Mouse (Mus musculus) c-Kit-positive CD71-negative TER-119-negative erythroid progenitor cells, embryonic 14.5 days (primary cell): ENCODE measurements at regions not wholly inside any gene's neighbourhood (a gene's known extent, or its start where the extent isn't known, plus 50 kb on each side); places are given as distances from the start of the nearest gene placed in this dataset.

Experiments used
- DNase-seq: peaks from one replicate; pipeline ENCODE4 v3.0.0-alpha.2; 2013; ENCODE audit warnings: low read depth

DNA sequence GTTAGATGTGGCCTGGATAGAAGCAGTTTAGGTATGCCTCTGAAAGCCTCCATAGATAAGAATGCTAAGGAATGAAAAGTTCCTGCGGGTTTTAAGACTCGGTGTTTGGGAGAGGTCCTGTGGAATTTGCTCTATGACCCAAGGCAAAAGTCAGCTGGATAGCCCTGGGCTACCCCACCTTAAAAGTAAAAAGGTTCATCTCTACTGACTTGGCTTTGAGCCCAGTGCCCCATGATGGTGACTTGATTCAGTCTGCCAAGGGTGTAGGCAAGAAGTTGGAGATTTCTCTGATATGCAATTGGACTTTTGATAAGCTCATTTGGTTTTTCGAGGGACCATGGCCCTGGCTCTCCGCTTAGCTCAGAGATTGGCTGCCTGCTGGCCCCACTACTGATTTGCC lies 78.8 kb upstream of the Herc3 start:
- DNase-seq = no peak

DNA sequence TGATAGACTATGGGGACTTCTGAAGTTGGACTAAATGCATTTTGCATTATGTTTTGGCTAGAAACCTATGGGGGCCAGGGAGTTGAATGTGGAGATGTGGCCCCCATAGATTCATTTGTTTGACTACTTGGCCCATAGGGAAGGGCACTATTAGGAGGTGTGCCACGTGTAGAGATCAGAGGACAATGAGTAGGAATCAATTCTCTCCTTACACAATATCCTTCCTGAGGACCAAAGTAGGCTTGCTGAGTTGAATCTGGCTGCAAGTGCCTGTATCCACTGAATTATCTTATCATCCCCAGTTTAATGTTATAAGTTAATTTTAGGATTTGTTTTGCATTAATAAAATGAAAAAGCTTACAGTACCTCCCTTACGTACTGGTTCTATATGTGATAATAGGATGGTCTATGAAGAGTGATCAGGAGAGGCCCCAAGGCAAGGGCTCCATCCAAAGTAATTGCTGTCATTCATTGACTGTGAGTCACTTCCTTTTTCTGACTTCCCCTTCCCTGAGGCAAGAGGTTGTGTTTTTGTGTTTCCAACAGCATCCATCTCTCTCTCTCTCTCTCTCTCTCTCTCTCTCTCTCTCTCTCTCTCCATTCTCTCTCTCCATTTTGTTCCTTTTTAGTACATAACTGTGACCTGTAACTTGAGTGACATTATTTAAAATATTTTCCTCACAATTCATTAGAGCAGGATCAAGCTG lies 74.8 kb upstream of the Herc3 start:
- DNase-seq = no peak

DNA sequence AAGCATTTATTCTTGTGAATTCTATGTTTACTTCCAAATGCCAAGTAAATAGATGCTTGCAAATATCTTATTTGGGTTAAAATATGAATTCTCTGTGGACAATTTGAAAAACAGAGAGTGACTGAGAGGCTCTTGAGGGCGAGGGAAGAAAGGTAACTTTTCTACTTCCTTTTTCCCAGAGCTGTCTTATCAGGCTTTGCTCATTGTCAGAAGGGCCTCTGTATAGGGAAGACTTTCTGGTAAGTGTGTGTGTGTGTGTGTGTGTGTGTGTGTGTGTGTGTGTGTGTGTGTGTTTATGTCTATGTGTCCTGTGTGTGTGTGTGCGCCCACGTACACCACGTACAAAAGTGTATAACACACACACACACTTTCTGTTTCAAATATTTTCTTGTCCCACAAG lies 73.9 kb upstream of the Herc3 start:
- no peak for DNase-seq

DNA sequence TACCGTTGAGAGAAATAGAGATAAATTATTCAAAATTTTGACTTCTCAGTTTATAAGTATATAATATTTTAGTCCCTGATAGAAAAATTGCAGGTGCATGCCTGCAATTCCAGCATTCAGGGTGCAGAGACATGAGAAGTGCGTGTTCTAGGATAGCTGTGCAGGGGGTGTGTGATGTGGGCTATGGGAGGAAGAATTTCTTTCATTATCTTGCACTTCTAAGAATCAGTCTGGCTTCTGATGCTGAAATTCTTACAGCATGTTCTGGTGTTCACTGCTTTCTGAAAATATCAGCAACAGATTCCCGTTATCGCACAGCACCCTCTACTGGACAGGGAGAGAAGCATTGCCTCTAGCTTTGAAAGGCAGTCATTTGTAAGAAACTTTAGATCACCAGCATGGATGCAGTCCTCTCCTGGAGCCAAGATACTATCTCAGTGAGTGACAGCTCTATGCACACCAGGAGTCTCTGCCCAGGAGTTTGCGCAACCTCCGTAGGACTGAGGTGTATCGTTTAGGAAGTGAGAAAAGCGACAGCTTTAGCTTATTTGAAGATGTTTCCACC lies 60.5 kb upstream of the Herc3 start:
- DNase-seq = peak; percentile 67

DNA sequence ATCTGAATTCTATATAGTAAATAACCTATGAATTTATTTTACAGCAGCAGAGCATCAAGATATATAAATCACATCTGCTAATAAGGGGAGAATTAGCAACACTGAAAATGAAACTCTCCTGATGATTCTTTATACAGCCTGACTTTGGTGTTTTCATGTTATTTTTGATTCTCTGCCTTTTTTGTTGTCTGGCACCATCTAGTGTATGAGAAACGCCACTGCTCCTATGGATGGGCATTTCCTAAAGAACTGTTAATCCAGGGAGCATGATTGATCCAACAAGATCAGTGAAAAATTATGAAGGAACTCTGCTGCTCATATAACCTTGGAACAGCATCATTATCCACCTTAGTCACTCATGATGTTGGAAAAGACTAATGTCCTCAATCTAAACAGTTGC lies 59.3 kb upstream of the Herc3 start:
- no peak for DNase-seq
